Mouse (Mus musculus): ENCODE measurements around the gene Igf1r. TPM values are rescaled to one million over a fixed set of nuclear protein-coding genes. Genes with fewer than 3 reads are reported as not detected.

The Igf1r gene
- polyA plus RNA-seq, 1 experiment from 2014 or later = 28.5 TPM

- WGBS = 90% methylated on average over 9 of the region's 9 CpGs
Measured at GRCm38 (mm10) chr7:67943805-67944204, 8.8 kb upstream of the Igf1r start.

DNA sequence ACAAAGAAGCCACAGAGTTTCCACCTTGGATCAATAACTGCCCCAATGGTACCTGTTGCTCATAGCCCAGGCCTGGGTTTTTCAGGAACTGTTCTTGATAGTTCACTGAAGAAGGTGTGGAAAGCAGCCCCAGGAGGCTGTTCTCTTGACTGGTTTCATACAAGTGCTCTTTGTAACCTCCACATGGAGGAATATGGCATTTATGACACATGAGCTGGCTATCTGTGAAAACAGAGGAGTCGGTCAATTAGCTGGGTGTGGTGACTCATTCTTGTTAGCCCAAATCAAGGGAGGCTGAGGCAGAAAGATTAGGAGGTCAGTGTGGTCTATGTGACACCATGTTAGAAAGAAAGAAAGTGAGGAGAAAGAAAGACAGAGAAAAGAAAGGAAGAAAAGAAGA, 5.7 kb upstream of the Igf1r start:
- WGBS = 76% methylated on average over 1 of the region's 1 CpGs
- Histone ChIP-seq H3K4me2 (replicated peaks) (no peak overlapping the region), H3K36me3 (no peaks in the 10 kb centered on the region), H3K9me3 (no peaks in the 10 kb centered on the region), H3K4me1 (no peaks in the 10 kb centered on the region), H3K4me3 (no peak overlapping the region), H3K9ac (replicated peaks) (no peak overlapping the region), H3K27me3 (no peaks in the 10 kb centered on the region), H3K27ac (replicated peaks) (no peak overlapping the region)
- ATAC-seq (replicated peaks) = no peak

More at GRCm38 (mm10) chr7:67943805-67944204, 8.8 kb upstream of the Igf1r start:
- ATAC-seq (replicated peaks) = no peak
- Histone ChIP-seq H3K27me3 (no peaks in the 10 kb centered on the region), H3K4me1 (no peaks in the 10 kb centered on the region), H3K9me3 (no peaks in the 10 kb centered on the region), H3K4me2 (replicated peaks) (no peak overlapping the region), H3K9ac (replicated peaks) (no peak overlapping the region), H3K36me3 (no peaks in the 10 kb centered on the region), H3K27ac (replicated peaks) (no peak overlapping the region), H3K4me3 (no peak overlapping the region)

GRCm38 (mm10) chr7:67950346-67950814, 2.2 kb upstream of the Igf1r start:
- Histone ChIP-seq H3K4me1 (peaks cover 14% of the 10 kb centered on the region), H3K36me3 (no peaks in the 10 kb centered on the region), H3K27ac (replicated peaks) (peak overlapping the region; percentile 100), H3K4me3 (peak overlapping the region; percentile 53), H3K4me2 (replicated peaks) (peak overlapping the region; percentile 96), H3K9ac (replicated peaks) (peak overlapping the region; percentile 95), H3K27me3 (no peaks in the 10 kb centered on the region), H3K9me3 (no peaks in the 10 kb centered on the region)
- 2% methylated on average over 22 of the region's 24 CpGs for WGBS
- ATAC-seq (replicated peaks) = 0 out of 2 replicates have a peak, but pooled peaks have one; percentile 1

DNA sequence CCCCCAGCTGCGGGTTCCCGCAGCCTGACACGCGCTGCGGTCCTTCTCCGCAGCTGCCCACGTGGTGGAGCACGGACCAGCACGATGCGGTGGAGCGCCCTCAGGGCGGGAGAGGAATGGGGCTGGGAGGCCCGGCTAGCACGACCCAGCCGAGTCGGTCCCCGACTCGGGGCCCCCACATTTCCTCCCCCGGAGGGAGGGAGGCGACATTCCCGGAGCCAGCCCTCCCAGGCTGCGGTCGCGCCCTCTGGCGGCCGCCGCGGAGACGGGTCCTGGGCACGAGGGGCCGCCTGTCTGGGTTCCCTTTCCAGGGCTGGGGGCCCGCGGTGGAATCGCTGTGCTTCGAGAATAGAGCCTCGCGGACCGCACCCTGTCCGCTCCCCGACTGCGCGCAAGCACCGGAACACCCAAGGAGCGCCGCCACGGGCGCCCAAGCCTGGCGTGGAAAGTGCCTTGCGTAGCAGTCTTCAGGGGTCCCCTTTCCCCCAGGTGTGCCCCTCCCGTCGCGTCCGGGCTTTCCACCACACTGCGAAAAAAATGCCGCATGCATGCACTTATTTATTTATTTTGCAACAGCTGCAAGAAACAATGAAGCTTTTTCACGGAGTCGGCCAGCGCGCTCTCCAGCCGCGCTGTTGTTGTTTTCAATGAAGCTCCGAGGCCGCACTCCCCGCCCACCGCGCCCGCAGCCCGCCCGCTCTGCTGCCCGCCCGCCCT, 1.7 kb upstream of the Igf1r start:
- Histone ChIP-seq H3K4me1 (peaks cover 20% of the 10 kb centered on the region), H3K36me3 (no peaks in the 10 kb centered on the region), H3K9me3 (no peaks in the 10 kb centered on the region), H3K27ac (replicated peaks) (peak overlapping the region; percentile 100), H3K9ac (replicated peaks) (peak overlapping the region; percentile 95), H3K27me3 (no peaks in the 10 kb centered on the region), H3K4me3 (peak overlapping the region; percentile 53), H3K4me2 (replicated peaks) (peak overlapping the region; percentile 96)
- peak; percentile 73 for ATAC-seq (replicated peaks)
- under 1% methylated on average over 70 of the region's 71 CpGs for WGBS

DNA sequence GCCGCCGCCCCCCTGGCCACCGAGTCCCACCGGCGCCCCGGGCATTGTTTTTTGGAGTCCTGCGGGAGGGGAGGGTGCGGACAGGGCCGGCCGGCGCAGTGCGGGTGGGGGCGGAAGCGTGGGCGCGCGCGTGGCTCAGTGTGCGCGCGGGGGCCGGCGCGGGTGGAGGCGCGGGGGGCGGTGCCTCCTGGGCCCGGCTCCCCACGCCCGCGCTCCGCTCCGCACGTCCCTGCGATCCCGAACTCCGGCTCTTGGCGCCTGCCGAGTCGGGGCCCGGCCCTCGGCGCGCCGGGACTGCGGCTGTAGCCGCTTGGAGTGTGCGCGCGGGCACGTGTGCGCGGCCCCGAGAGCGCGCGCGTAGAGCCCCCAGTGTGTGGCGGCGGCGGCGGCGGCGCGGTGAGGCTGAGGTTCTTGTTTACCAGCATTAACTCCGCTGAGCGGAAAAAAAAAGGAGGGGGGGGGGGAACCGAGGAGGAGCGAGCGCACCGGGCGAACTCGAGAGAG, 1.0 kb upstream of the Igf1r start:
- H3K27me3 ChIP-seq = no peaks in the 10 kb centered on the region
- H3K9ac ChIP-seq (replicated peaks) = peak overlapping the region; percentile 95
- no peaks in the 10 kb centered on the region for H3K36me3 ChIP-seq
- WGBS = 0% methylated on average over 36 of the region's 73 CpGs
- ATAC-seq (replicated peaks) = peak; percentile 88
- peak overlapping the region; percentile 100 for H3K27ac ChIP-seq (replicated peaks)
- H3K4me3 ChIP-seq = peak overlapping the region; percentile 53
- H3K4me2 ChIP-seq (replicated peaks) = peak overlapping the region; percentile 96
- no peaks in the 10 kb centered on the region for H3K9me3 ChIP-seq
- peaks cover 25% of the 10 kb centered on the region for H3K4me1 ChIP-seq

DNA sequence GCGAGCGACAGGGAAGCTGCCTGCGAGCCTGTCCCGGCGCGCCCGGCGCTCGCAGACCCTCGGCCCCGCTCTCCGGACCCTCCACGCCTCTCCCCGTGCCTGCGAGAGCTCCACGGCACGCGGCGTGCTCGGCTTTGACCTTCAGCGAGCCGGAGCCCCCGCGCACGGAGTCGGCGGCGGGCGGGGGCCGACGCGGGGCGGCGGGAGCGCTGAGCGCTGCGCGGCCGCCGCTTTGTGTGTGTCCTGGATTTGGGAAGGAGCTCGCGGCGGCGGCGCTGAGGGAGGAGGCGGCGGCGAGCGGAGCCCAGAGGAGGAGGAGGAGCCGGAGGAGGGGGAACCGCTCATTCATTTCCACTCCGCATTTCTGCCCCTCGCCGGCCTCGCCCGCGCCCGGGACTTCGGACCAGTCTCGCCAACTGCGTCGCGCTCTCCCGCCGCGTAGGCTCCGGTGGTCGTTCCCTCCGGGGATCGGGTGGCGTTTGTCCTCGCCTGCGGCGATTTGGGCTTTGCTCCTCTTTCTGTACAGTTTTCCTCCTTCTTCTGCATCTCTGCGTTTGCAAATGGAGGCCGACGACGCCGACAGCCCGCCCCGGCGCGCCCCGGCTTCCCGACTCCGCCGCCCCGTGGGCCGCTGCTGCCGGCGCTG, 468 bp upstream of the Igf1r start:
- peak; percentile 67 for ATAC-seq (replicated peaks)
- Histone ChIP-seq H3K9me3 (no peaks in the 10 kb centered on the region), H3K4me2 (replicated peaks) (peak overlapping the region; percentile 96), H3K4me1 (peaks cover 30% of the 10 kb centered on the region), H3K27me3 (no peaks in the 10 kb centered on the region), H3K36me3 (no peaks in the 10 kb centered on the region), H3K27ac (replicated peaks) (peak overlapping the region; percentile 100), H3K9ac (replicated peaks) (peak overlapping the region; percentile 95), H3K4me3 (peak overlapping the region; percentile 53)
- under 1% methylated on average over 84 of the region's 91 CpGs for WGBS

GRCm38 (mm10) chr7:67953764-67954242, 1.2 kb downstream of the Igf1r start:
- Histone ChIP-seq H3K36me3 (no peaks in the 10 kb centered on the region), H3K27ac (replicated peaks) (no peak overlapping the region; the same call in 1 of the 2 replicates), H3K27me3 (no peaks in the 10 kb centered on the region), H3K9me3 (no peaks in the 10 kb centered on the region), H3K4me2 (replicated peaks) (peak overlapping the region; percentile 96), H3K4me3 (peak overlapping the region; percentile 53), H3K4me1 (peaks cover 45% of the 10 kb centered on the region), H3K9ac (replicated peaks) (peak overlapping the region; percentile 95)
- no peak for ATAC-seq (replicated peaks)
- WGBS = 0% methylated on average over 23 of the region's 23 CpGs

GRCm38 (mm10) chr7:67954591-67955185, 2.1 kb downstream of the Igf1r start:
- Histone ChIP-seq H3K4me2 (replicated peaks) (peak overlapping the region; percentile 96), H3K9me3 (no peaks in the 10 kb centered on the region), H3K4me1 (peaks cover 49% of the 10 kb centered on the region), H3K27ac (replicated peaks) (no peak overlapping the region), H3K36me3 (no peaks in the 10 kb centered on the region), H3K9ac (replicated peaks) (peak overlapping the region; percentile 95), H3K4me3 (peak overlapping the region; percentile 53), H3K27me3 (no peaks in the 10 kb centered on the region)
- no peak for ATAC-seq (replicated peaks)
- WGBS = 3% methylated on average over 10 of the region's 10 CpGs

- WGBS = 29% methylated on average over 5 of the region's 5 CpGs
- no peaks in the 10 kb centered on the region for H3K9me3 ChIP-seq
- no peak overlapping the region for H3K27ac ChIP-seq (replicated peaks)
- peak overlapping the region; percentile 96 for H3K4me2 ChIP-seq (replicated peaks)
- H3K36me3 ChIP-seq = no peaks in the 10 kb centered on the region
- peak overlapping the region; percentile 53 for H3K4me3 ChIP-seq
- ATAC-seq (replicated peaks) = no peak
- H3K27me3 ChIP-seq = no peaks in the 10 kb centered on the region
- H3K4me1 ChIP-seq = peaks cover 52% of the 10 kb centered on the region
- 0 out of 2 replicates have a peak overlapping the region, but pooled peaks have one; percentile 95 for H3K9ac ChIP-seq (replicated peaks)
Measured at GRCm38 (mm10) chr7:67955276-67955675, 2.6 kb downstream of the Igf1r start.

DNA sequence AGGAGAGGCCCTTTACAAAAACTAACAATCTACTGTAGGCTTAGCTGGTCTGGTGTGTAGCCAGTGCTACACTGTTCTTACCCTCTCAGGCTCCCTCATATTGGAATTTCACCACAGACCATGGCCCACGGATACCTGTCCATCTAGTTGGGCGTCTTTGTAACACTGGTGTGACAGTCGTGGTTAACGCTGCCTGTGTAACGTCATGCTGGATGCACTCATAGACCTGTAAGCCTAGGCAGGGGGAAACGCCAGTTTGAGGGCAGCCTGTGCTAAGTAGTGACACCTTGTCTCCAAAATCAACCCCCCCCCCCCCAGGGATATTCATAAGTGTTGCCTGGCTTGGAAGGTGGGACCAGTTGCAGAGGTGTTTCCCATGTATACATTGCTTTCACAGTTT, 4.7 kb downstream of the Igf1r start:
- WGBS = 69% methylated on average over 6 of the region's 6 CpGs
- peaks cover 71% of the 10 kb centered on the region for H3K4me1 ChIP-seq
- H3K27me3 ChIP-seq = no peaks in the 10 kb centered on the region
- no peak overlapping the region for H3K9ac ChIP-seq (replicated peaks)
- no peak overlapping the region for H3K27ac ChIP-seq (replicated peaks)
- no peaks in the 10 kb centered on the region for H3K9me3 ChIP-seq
- no peak overlapping the region for H3K4me2 ChIP-seq (replicated peaks)
- no peaks in the 10 kb centered on the region for H3K36me3 ChIP-seq
- ATAC-seq (replicated peaks) = no peak
- H3K4me3 ChIP-seq = no peak overlapping the region

DNA sequence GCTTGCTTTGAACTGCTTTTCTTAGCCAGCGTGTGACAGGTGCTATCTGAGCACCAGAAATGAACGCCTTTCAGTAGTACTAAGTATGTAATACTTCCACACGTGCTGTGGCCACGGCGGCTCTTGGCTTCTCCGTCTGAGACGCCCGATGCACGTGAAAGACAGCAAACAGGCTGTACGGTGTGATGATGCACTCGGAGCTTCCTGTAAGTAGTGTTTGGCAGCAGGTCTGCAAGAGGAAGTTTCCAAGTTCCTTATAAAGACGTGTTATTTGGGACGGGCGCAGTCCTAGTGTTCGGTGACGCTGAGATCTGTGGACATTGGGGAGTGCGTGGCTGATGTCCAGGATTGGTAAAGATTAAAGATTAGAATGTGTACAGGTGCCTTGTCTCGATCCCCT, 5.4 kb downstream of the Igf1r start:
- no peak overlapping the region for H3K4me2 ChIP-seq (replicated peaks)
- H3K4me1 ChIP-seq = peaks cover 71% of the 10 kb centered on the region
- H3K4me3 ChIP-seq = no peak overlapping the region
- ATAC-seq (replicated peaks) = no peak
- H3K9me3 ChIP-seq = no peaks in the 10 kb centered on the region
- H3K27me3 ChIP-seq = no peaks in the 10 kb centered on the region
- WGBS = 55% methylated on average over 18 of the region's 18 CpGs
- no peaks in the 10 kb centered on the region for H3K36me3 ChIP-seq
- H3K9ac ChIP-seq (replicated peaks) = no peak overlapping the region
- no peak overlapping the region for H3K27ac ChIP-seq (replicated peaks)

- Histone ChIP-seq H3K36me3 (no peaks in the 10 kb centered on the region), H3K9me3 (no peaks in the 10 kb centered on the region), H3K9ac (replicated peaks) (no peak overlapping the region), H3K4me2 (replicated peaks) (no peak overlapping the region), H3K27ac (replicated peaks) (no peak overlapping the region), H3K4me3 (no peak overlapping the region), H3K4me1 (peaks cover 54% of the 10 kb centered on the region), H3K27me3 (no peaks in the 10 kb centered on the region)
- no peak for ATAC-seq (replicated peaks)
- 50% methylated on average over 9 of the region's 9 CpGs for WGBS
Measured at GRCm38 (mm10) chr7:67960701-67961100, 8.1 kb downstream of the Igf1r start.

All from forebrain, embryonic 15.5 days (tissue).